Mouse (Mus musculus) cortical plate, adult 2 months (tissue): ENCODE measurements around the gene Ubox5. TPM values are rescaled to one million over a fixed set of nuclear protein-coding genes. Genes with fewer than 3 reads are reported as not detected.
A peak's percentile ranks its signal among the peaks of the same experiment; 100 is the strongest.

Experiments
- H3K27ac ChIP-seq: fragments of 200-500 bp; 2 replicates; pipeline ENCODE4 v1.5.1; 2012; ENCODE audit warnings: low read length, control low read depth, inconsistent platforms; ENCODE audit not compliant: insufficient read depth
- H3K4me1 ChIP-seq: fragments of 200-500 bp; 2 replicates; pipeline ENCODE4 v1.6.1; 2011; ENCODE audit warnings: low read length; ENCODE audit not compliant: control insufficient read depth, insufficient read depth
- H3K4me3 ChIP-seq: fragments of 200-500 bp; 2 replicates; pipeline ENCODE4 v1.5.1; 2011; ENCODE audit warnings: mild to moderate bottlenecking, low read length, control low read depth; ENCODE audit not compliant: insufficient read depth
- CTCF ChIP-seq: fragments of 200-500 bp; IDR thresholded peaks from 2 replicates; pipeline ENCODE4 v1.5.1; 2011; ENCODE audit warnings: mild to moderate bottlenecking, control low read depth, low read length; ENCODE audit not compliant: insufficient read depth; ENCODE audit errors: extremely low read depth
- POLR2A ChIP-seq: fragments of 200-500 bp; IDR thresholded peaks from 2 replicates; pipeline ENCODE4 v1.6.1; 2011; ENCODE audit warnings: mild to moderate bottlenecking, low read length, control low read depth; ENCODE audit not compliant: insufficient read depth; ENCODE audit errors: extremely low read depth
- polyA plus RNA-seq: library from polyadenylated mRNA; depleted of rRNA; stranded (reverse); fragments of >200 nt; gene quantifications from 2 replicates; pipeline ENCODE4 v1.2.3, GENCODE M21; 2012; rRNA removed

Gene Ubox5
- polyA plus RNA-seq: 11.0 and 11.3 TPM in 2 replicates

DNA sequence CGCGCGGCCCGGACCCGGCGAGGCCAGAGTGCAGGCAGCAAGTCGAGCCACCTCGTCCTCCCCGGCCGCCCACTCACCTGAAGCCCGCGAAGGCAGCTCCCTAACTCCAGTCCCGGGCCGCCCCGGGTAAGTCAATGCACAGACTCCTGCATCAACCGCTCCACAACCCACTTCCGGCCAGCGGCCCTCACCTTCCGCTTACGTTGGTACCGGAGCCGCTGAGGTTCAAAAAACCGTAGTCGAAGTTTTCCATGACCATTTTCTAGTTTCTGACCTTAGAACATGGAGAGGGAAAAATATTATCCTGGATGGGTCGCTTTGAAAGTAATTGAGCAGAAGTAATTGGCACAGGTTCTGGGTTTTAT, at the start of gene Ubox5, which contains the start of gene Fastkd5:
Ubox5 (minus strand) TSS at position 200 of the 365 bp plus-strand sequence.
Fastkd5 (minus strand) TSS at position 189 of the 365 bp plus-strand sequence.
- Histone ChIP-seq H3K4me1 (peaks cover 1% of the 10 kb centered on the region; the same call in 1 of the 2 replicates), H3K4me3 (peak within 1 kb of the TSS; percentile 92), H3K27ac (0 out of 2 replicates have a peak within 1 kb of the TSS, but pooled peaks have one; percentile 15)
- TF ChIP-seq POLR2A (peak; percentile 49; the same call in 1 of the 2 replicates), CTCF (no peak)

GRCm38 (mm10) chr2:130679154-130679553, 49.3 kb upstream of the Ubox5 start:
- no peak overlapping the region for H3K27ac ChIP-seq
- no peaks in the 10 kb centered on the region for H3K4me1 ChIP-seq
- H3K4me3 ChIP-seq: no peak overlapping the region
- TF ChIP-seq CTCF (no peak), POLR2A (no peak)

DNA sequence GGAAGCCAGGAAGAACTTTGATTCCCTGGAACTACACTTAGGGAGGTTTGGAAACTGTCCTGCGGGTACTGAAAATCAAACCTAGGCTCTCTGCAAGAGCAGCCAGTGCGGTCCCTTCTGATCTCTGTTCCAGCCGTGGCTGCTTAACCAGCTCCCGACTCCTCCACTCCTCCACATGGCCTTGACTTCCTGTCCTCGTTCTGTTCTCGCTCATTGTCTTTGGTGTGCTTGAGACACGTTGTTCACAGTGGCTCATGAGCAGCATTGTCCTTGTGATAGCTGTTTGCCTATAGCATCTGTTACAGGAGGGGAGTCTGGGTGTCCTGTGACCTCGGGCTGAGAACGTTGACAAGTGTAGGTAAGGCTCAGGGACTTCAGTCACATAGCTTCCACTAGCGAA, 47.4 kb upstream of the Ubox5 start:
- Histone ChIP-seq H3K4me3 (no peak overlapping the region), H3K4me1 (no peaks in the 10 kb centered on the region), H3K27ac (no peak overlapping the region)
- TF ChIP-seq POLR2A (no peak), CTCF (no peak)

GRCm38 (mm10) chr2:130667559-130667958, 37.7 kb upstream of the Ubox5 start, which contains the start of gene Itpa:
TSS of gene Itpa (plus strand) at chr2:130667610.
- TF ChIP-seq POLR2A: peak; percentile 86
- no peak for TF ChIP-seq CTCF
- peaks cover 3% of the 10 kb centered on the region; the same call in 1 of the 2 replicates for H3K4me1 ChIP-seq
- H3K27ac ChIP-seq: peak within 1 kb of the TSS; percentile 79
- H3K4me3 ChIP-seq: peak within 1 kb of the TSS; percentile 84

- TF ChIP-seq CTCF (peak; percentile 21; the same call in 1 of the 2 replicates), POLR2A (peak; percentile 80; the same call in 1 of the 2 replicates)
- Histone ChIP-seq H3K27ac (peak within 1 kb of the TSS; percentile 97), H3K4me3 (peak within 1 kb of the TSS; percentile 39), H3K4me1 (peaks cover 3% of the 10 kb centered on the region; the same call in 1 of the 2 replicates)
Observed at GRCm38 (mm10) chr2:130664102-130664701, 34.4 kb upstream of the Ubox5 start, which contains the start of gene Ddrgk1. TSS of gene Ddrgk1 (minus strand) at chr2:130664659.

DNA sequence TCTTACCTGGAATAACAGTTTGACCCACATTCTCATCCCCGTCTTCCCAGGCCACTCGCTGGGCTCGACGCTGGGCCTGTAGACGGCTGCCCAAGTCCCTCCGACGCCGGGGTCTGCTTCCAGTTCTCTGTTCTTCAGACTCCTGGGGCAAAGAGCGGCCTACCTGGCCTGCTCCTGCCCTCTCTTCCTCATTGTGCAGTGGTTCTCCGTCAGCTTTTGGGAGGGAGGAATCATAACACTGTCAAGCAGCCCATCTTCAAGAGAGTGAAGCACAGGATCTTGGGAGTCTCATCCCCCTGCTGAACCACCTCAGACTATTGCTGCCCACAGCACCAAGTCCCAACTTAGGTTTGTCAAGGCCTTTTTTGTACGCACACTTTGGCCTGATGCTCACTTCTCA, 33.5 kb upstream of the Ubox5 start:
- Histone ChIP-seq H3K4me3 (peak overlapping the region; percentile 39; the same call in 1 of the 2 replicates), H3K27ac (no peak overlapping the region), H3K4me1 (peaks cover 3% of the 10 kb centered on the region; the same call in 1 of the 2 replicates)
- no peak for TF ChIP-seq CTCF
- TF ChIP-seq POLR2A: no peak

DNA sequence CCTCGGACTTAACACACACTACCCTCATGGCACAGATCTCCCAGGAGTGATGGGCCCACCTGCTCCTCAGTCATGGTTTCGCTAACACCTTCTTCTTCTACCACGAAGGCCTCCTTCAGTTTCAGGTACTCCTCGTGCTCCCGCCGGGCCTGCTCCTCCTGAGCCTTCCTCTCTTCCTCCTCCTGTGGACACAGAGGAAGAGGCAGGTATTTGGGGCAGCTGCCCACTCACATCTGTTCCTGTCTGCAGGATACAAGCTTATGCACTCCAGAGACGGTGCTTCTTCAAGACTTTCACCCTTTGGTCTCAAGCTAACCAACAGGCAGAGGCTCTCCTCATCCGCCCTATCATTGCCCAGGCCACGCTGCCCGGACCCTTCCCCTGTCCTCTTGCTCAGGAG, 28.7 kb upstream of the Ubox5 start:
- Histone ChIP-seq H3K4me1 (peaks cover 5% of the 10 kb centered on the region; the same call in 1 of the 2 replicates), H3K27ac (peak overlapping the region; percentile 75), H3K4me3 (no peak overlapping the region)
- TF ChIP-seq POLR2A (no peak), CTCF (no peak)

- TF ChIP-seq CTCF (no peak), POLR2A (0 out of 2 replicates have a peak, but pooled peaks have one; percentile 11)
- H3K27ac ChIP-seq: peak overlapping the region; percentile 94
- H3K4me1 ChIP-seq: peaks cover 4% of the 10 kb centered on the region; the same call in 1 of the 2 replicates
- H3K4me3 ChIP-seq: no peak overlapping the region
Observed at GRCm38 (mm10) chr2:130657541-130657940, 27.7 kb upstream of the Ubox5 start.

DNA sequence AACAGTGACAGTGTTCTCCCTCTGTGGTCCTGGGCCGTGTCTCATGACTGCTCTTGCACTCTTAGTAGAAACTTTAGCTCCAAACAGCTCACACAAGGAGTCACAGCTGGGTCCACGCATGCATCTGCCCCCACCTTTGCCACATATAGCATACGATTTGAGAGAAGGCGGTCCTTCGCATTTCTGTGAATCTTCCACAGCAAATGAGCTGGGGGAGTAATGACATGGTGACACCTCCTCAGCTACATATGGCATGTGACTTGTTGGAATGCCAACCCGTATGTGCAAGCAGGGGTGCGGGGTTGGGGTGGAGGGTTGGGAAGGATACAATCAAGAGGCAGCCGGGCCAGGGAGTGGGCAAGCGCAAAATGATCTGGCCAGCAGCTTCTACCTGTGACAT, 26.7 kb upstream of the Ubox5 start:
- TF ChIP-seq CTCF (no peak), POLR2A (no peak)
- peaks cover 4% of the 10 kb centered on the region; the same call in 1 of the 2 replicates for H3K4me1 ChIP-seq
- H3K27ac ChIP-seq: peak overlapping the region; percentile 94
- no peak overlapping the region for H3K4me3 ChIP-seq
